Mouse (Mus musculus): ENCODE data around the gene Neurod4. TPM values are rescaled to one million over a fixed set of nuclear protein-coding genes. Genes with fewer than 3 reads are reported as not detected.
A peak's percentile ranks its signal among the peaks of the same experiment; 100 is the strongest.
"Not testable (repeated sequence)": the region's sequence is repeated elsewhere in the genome, so short reads cannot be mapped to it uniquely, and the experiment has no call there.

Gene Neurod4
- not detected in 2 replicates for polyA plus RNA-seq (2015; fragmentation: Nextera tagmentation; extraction: Ambion mirVana)

DNA sequence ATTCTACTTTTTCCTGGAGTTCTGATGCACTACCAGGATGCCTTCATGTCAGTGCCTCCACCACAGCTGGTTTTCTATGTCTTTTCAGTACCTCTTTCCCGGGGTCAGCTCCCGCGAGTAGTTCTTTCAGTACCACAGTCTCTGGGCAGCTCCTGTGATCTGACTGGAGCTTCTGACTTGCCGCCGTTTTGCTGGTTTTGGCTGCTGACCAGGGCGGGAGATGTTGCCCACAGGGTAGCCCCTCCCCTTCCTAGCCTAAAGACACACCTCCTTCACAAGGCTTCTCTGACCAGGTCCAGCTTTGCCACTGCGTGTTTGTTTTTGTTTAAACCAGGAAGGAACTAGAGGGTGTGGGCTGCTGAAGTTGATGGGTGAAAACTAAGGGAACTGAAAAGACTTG is at the start of gene Neurod4:
Gene Neurod4, minus strand, starts transcription at position 175 of the 400 bp plus-strand sequence.
- WGBS = 0% methylated on average over 7 of the region's 7 CpGs
- Histone ChIP-seq H3K4me3 (no peak within 1 kb of the TSS), H3K27ac (no peak within 1 kb of the TSS), H3K36me3 (no peaks in the 10 kb centered on the region), H3K9me3 (no peaks in the 10 kb centered on the region), H3K9ac (no peak within 1 kb of the TSS), H3K27me3 (no peaks in the 10 kb centered on the region), H3K4me1 (no peaks in the 10 kb centered on the region), H3K4me2 (replicated peaks) (no peak within 1 kb of the TSS)
- ATAC-seq (ENCODE audit: low FRiP score, low read depth) = peak; percentile 64

- H3K4me3 ChIP-seq = no peak overlapping the region
These were observed 44.2 kb upstream of the Neurod4 start for GRCm38 (mm10) chr10:130324243-130324642.

GRCm38 (mm10) chr10:130322637-130323036 is 42.6 kb upstream of the Neurod4 start, which contains the start of gene Tespa1:
Gene Tespa1, plus strand, starts transcription at chr10:130322870.
- no peaks in the 10 kb centered on the region for H3K36me3 ChIP-seq
- no peak within 1 kb of the TSS for H3K27ac ChIP-seq
- H3K9ac ChIP-seq = no peak within 1 kb of the TSS
- H3K27me3 ChIP-seq = no peaks in the 10 kb centered on the region
- WGBS = 83% methylated on average over 5 of the region's 5 CpGs
- no peaks in the 10 kb centered on the region for H3K9me3 ChIP-seq
- no peaks in the 10 kb centered on the region for H3K4me1 ChIP-seq
- ATAC-seq (ENCODE audit: low FRiP score, low read depth) = no peak
- no peak within 1 kb of the TSS for H3K4me2 ChIP-seq (replicated peaks)
- no peak within 1 kb of the TSS for H3K4me3 ChIP-seq

More at GRCm38 (mm10) chr10:130324243-130324642, 44.2 kb upstream of the Neurod4 start:
- H3K9ac ChIP-seq = no peak overlapping the region
- 86% methylated on average over 4 of the region's 4 CpGs for WGBS
- H3K27me3 ChIP-seq = no peaks in the 10 kb centered on the region
- no peaks in the 10 kb centered on the region for H3K4me1 ChIP-seq
- H3K36me3 ChIP-seq = no peaks in the 10 kb centered on the region
- no peak overlapping the region for H3K27ac ChIP-seq
- H3K4me2 ChIP-seq (replicated peaks) = no peak overlapping the region
- no peak for ATAC-seq (ENCODE audit: low FRiP score, low read depth)
- H3K9me3 ChIP-seq = no peaks in the 10 kb centered on the region

DNA sequence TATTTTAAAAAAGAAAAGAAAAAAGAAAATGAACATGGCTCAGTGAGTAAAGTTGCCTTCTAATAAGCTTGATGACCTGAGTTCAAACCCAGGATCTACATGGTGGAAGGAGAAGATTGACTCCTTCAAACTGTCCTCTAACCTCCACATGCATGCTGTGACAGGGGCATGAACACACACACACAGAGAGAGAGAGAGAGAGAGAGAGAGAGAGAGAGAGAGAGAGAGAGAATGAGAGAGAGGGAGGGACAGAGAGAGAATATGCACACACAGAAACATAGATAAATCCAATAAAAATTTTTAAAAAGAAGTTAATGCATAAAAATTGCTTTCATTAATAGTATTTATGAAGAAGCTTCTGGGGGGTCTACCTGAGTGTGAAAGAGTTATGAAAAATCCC is 42.0 kb upstream of the Neurod4 start:
- no peaks in the 10 kb centered on the region for H3K4me1 ChIP-seq
- no peak for ATAC-seq (ENCODE audit: low FRiP score, low read depth)
- no peak overlapping the region for H3K4me3 ChIP-seq
- no peak overlapping the region for H3K4me2 ChIP-seq (replicated peaks)
- no peak overlapping the region for H3K27ac ChIP-seq
- H3K27me3 ChIP-seq = no peaks in the 10 kb centered on the region
- no peak overlapping the region for H3K9ac ChIP-seq
- no peaks in the 10 kb centered on the region for H3K9me3 ChIP-seq
- no peaks in the 10 kb centered on the region for H3K36me3 ChIP-seq

DNA sequence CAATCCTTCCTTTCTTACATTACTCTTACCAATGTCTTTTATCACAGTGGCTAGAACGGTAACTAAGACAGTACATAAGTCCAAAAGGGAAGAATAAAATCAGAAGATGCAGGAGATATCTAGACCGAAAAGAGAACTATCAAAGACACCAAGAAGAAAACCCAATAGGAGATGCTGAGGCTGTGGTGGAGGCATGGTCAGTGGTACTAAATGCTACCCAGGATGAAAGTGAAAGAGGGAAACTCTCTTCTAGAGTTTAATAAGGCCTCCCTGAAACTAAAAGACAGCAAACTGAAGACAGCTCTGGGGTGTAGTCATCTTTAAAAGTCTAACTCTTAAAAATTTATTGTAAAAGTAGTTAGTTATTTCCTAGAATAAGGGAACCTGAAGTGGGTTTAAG is 40.7 kb upstream of the Neurod4 start:
- Histone ChIP-seq H3K27me3 (no peaks in the 10 kb centered on the region), H3K36me3 (no peaks in the 10 kb centered on the region), H3K9ac (no peak overlapping the region), H3K4me3 (no peak overlapping the region), H3K4me1 (no peaks in the 10 kb centered on the region), H3K4me2 (replicated peaks) (no peak overlapping the region), H3K27ac (no peak overlapping the region), H3K9me3 (no peaks in the 10 kb centered on the region)
- no peak for ATAC-seq (ENCODE audit: low FRiP score, low read depth)
- WGBS = 92% methylated on average over 2 of the region's 2 CpGs

DNA sequence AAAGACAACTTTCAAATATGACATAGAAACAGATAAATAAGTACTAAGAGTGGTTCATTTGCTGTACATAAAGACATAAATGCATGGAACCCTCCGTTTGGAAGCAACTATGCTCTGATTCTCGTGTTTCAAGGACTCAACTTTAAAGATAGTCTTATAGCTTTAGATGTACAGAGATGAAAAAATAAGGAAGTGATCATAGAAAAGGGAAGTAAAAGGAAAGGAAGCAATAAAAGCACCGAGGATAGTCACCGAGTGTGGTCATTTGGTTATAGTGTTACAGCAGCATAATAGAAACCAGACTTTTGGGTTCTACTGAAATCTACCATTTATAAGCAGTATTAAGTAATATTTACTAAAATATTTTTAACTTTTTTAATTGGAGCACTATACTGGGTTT is 38.7 kb upstream of the Neurod4 start:
- Histone ChIP-seq H3K27ac (no peak overlapping the region), H3K36me3 (no peaks in the 10 kb centered on the region), H3K9ac (no peak overlapping the region), H3K4me2 (replicated peaks) (no peak overlapping the region), H3K27me3 (no peaks in the 10 kb centered on the region), H3K4me1 (no peaks in the 10 kb centered on the region), H3K9me3 (no peaks in the 10 kb centered on the region), H3K4me3 (no peak overlapping the region)
- ATAC-seq (ENCODE audit: low FRiP score, low read depth) = no peak
- whole genome bisulfite sequencing = 59% methylated on average over 4 of the region's 4 CpGs

DNA sequence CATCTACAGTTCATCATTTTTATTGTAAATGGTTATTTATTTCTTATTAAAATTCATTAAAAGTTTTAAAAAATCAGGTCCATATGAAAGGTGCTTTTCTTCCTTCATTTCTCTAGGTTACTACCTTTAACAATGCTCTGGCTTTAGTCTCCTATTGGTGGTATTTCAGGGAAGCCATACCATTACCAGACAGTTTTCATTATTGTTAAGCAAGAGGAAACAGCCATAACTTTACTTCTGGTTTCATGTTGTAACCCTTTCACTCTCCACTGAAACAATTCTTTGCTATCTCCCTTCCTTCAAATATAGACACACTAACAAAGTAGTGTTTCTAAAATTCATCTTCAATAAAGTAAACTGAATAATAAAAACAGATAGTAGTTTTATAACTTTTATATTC is 35.8 kb upstream of the Neurod4 start:
- no peak for ATAC-seq (ENCODE audit: low FRiP score, low read depth)
- H3K27ac ChIP-seq = no peak overlapping the region
- no peaks in the 10 kb centered on the region for H3K4me1 ChIP-seq
- H3K36me3 ChIP-seq = no peaks in the 10 kb centered on the region
- H3K4me3 ChIP-seq = no peak overlapping the region
- H3K9ac ChIP-seq = no peak overlapping the region
- H3K4me2 ChIP-seq (replicated peaks) = no peak overlapping the region
- H3K9me3 ChIP-seq = no peaks in the 10 kb centered on the region
- H3K27me3 ChIP-seq = no peaks in the 10 kb centered on the region

DNA sequence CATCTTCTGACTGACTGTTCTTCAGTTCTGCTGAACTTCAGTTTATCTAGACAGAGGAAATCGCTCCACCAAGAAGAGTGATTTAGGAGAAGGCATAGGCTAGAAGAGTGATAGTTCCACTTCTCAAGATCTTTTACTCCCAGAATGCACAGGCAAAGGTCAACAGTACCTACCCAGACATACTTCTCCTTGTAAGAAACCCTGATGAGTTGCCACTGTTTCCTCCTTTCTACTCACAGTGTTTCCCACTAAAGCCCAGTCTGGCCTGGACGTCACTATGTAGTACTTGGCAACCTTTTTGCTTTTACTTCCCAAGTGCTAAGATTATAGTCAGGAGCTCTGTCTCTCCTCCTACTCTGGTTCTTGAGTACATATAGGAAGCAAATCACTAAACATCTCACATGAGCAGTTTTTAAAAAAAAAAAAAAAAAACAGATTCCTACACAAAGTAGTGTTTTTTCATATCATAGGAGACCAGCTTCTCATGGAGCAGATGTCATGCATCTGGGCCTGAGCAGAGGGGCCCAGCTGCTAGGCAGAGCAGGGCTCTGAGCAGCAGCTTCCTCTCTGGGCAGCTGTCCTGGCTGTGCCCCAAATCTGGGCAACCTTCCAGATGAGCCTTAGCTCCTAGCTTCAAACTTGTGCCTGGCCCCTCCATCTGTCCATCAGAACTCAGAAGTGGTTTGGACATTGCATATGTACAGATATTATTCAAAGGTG is 34.2 kb upstream of the Neurod4 start:
- no peak overlapping the region for H3K4me3 ChIP-seq
- no peak overlapping the region for H3K9ac ChIP-seq
- H3K36me3 ChIP-seq = no peaks in the 10 kb centered on the region
- no peaks in the 10 kb centered on the region for H3K9me3 ChIP-seq
- ATAC-seq (ENCODE audit: low FRiP score, low read depth) = peak; percentile 76
- WGBS = 77% methylated on average over 2 of the region's 2 CpGs
- no peak overlapping the region for H3K27ac ChIP-seq
- no peaks in the 10 kb centered on the region for H3K27me3 ChIP-seq
- H3K4me1 ChIP-seq = no peaks in the 10 kb centered on the region
- no peak overlapping the region for H3K4me2 ChIP-seq (replicated peaks)

- Histone ChIP-seq H3K27ac (no peak overlapping the region), H3K27me3 (no peaks in the 10 kb centered on the region), H3K4me1 (no peaks in the 10 kb centered on the region), H3K9me3 (no peaks in the 10 kb centered on the region), H3K4me3 (no peak overlapping the region), H3K36me3 (no peaks in the 10 kb centered on the region), H3K9ac (no peak overlapping the region), H3K4me2 (replicated peaks) (no peak overlapping the region)
- 64% methylated on average over 1 of the region's 1 CpGs for WGBS
- ATAC-seq (ENCODE audit: low FRiP score, low read depth) = no peak
These were observed 33.5 kb upstream of the Neurod4 start for GRCm38 (mm10) chr10:130313531-130313930.

- ATAC-seq (ENCODE audit: low FRiP score, low read depth) = no peak
- H3K9ac ChIP-seq = no peak overlapping the region
- no peak overlapping the region for H3K4me2 ChIP-seq (replicated peaks)
- H3K27ac ChIP-seq = no peak overlapping the region
- H3K4me1 ChIP-seq = no peaks in the 10 kb centered on the region
- 78% methylated on average over 2 of the region's 2 CpGs for WGBS
- no peaks in the 10 kb centered on the region for H3K36me3 ChIP-seq
- no peaks in the 10 kb centered on the region for H3K27me3 ChIP-seq
- H3K9me3 ChIP-seq = no peaks in the 10 kb centered on the region
- no peak overlapping the region for H3K4me3 ChIP-seq
These were observed 31.6 kb upstream of the Neurod4 start for GRCm38 (mm10) chr10:130311534-130312227.

DNA sequence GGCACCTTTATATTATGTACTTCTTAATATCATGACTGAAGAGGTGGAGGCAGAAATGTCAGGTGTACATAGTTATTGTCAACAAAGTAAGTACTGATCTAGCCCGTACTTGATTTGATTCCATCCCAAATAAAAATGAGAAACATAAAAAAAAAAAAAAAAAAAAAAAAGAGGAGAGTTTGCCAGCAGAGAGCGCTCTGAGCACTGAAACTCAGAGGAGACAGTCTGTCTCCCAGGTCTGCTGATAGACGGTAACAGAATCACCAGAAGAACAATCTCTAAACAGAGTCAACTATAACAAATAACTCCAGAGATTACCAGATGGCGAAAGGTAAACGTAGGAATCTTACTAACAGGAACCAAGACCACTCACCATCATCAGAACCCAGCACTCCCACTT is 24.1 kb upstream of the Neurod4 start:
- not testable (repeated sequence) for ATAC-seq (ENCODE audit: low FRiP score, low read depth)
- WGBS = 86% methylated on average over 5 of the region's 5 CpGs

DNA sequence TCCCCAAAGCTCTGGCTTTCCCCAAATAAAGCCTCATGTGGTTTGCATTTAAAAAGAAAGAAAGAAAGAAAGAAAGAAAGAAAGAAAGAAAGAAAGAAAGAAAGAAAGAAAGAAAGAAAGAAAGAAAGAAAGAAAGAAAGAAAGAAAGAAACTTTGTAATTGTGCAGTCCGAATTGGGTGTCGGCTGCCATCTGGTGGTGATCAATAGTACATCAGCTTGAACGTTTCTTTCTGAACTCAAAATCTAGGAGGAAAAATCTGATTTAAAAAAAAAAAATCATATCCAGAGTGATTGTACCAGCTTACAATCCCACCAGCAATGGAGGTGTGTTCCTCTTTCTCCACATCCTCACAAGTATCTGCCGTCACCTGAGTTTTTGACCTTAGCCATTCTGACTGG is 18.7 kb upstream of the Neurod4 start:
- WGBS = 16% methylated on average over 4 of the region's 4 CpGs
- not testable (repeated sequence) for H3K27ac ChIP-seq

More for the DNA sequence above, 24.1 kb upstream of the Neurod4 start:
- H3K36me3 ChIP-seq; H3K27me3 ChIP-seq; H3K9me3 ChIP-seq; H3K9ac ChIP-seq; H3K4me1 ChIP-seq; H3K4me2 ChIP-seq (replicated peaks); H3K4me3 ChIP-seq; H3K27ac ChIP-seq: not testable (repeated sequence)

More for the DNA sequence above, 18.7 kb upstream of the Neurod4 start:
- H3K9ac ChIP-seq; H3K4me2 ChIP-seq (replicated peaks); H3K4me1 ChIP-seq; H3K4me3 ChIP-seq; ATAC-seq (ENCODE audit: low FRiP score, low read depth); H3K27me3 ChIP-seq; H3K36me3 ChIP-seq; H3K9me3 ChIP-seq: not testable (repeated sequence)
